Mouse (Mus musculus): Measurements from ENCODE around the gene Camk2b. TPM values are rescaled to one million over a fixed set of nuclear protein-coding genes. Genes with fewer than 3 reads are reported as not detected.

Gene Camk2b
- polyA plus RNA-seq, 1 experiment from 2014 or later: 12.1 TPM

DNA sequence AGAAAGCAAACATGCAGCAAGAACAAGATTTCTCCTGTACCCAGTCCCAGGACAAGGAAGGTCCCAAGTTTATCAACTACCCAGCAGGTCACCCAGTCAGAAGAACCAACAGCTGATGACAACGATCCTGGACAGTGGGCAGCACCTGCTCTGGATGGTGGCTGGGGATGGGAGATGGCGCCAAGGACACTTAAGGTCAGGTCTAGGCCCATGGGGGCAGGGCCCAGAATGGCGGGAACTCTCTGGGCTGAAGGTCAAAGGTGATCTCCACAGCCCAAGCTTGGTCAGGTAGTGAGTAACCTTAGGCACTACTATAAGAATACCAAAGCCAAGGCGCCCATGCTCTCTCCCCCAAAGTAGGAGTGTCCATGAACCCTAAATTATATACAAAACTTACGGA lies 4.3 kb downstream of the Camk2b start:
- ATAC-seq: no peak
- no peak overlapping the region for H3K9ac ChIP-seq (ENCODE audit: low read depth, low read length)
- peaks cover 43% of the 10 kb centered on the region for H3K27me3 ChIP-seq (replicated peaks; ENCODE audit: control insufficient read depth, insufficient read depth, low read length)
- WGBS: 78% methylated on average over 5 of the region's 5 CpGs
- no peak overlapping the region for H3K4me3 ChIP-seq (ENCODE audit: low read depth, low read length)
- no peaks in the 10 kb centered on the region for H3K4me1 ChIP-seq (replicated peaks; ENCODE audit: control insufficient read depth, insufficient read depth, low read length)
- H3K27ac ChIP-seq (ENCODE audit: low read depth, low read length): no peak overlapping the region
- no peaks in the 10 kb centered on the region for H3K36me3 ChIP-seq (ENCODE audit: control insufficient read depth, insufficient read depth)
- no peaks in the 10 kb centered on the region for H3K9me3 ChIP-seq (ENCODE audit: control insufficient read depth)
- H3K4me2 ChIP-seq (replicated peaks; ENCODE audit: low read depth): no peak overlapping the region
- no peak for TF ChIP-seq CTCF (IDR thresholded peaks at IDR 0.05; ENCODE audit: low read depth)

DNA sequence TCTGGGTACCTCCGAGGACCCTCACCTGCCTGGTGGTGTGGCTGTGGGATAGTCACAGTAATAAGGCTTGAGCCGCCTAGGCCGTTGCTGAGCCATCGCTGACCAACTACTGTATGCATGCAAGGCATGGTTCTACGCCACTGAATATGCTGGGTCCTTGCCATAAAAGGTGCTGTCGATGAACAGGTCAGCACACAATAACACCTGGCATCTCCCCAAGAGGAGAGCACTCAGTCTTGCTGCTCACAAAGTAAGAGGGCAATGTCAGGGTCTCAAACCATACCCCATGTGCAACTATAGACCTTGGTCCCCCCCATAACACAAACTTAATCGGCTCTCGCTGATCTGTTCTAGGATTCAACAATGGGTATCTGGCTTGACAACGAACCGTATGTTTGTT lies 7.0 kb downstream of the Camk2b start:
- Histone ChIP-seq H3K4me3 (ENCODE audit: low read depth, low read length) (no peak overlapping the region), H3K36me3 (ENCODE audit: control insufficient read depth, insufficient read depth) (no peaks in the 10 kb centered on the region), H3K9me3 (ENCODE audit: control insufficient read depth) (no peaks in the 10 kb centered on the region), H3K27ac (ENCODE audit: low read depth, low read length) (no peak overlapping the region), H3K4me2 (replicated peaks; ENCODE audit: low read depth) (no peak overlapping the region), H3K27me3 (replicated peaks; ENCODE audit: control insufficient read depth, insufficient read depth, low read length) (peaks cover 15% of the 10 kb centered on the region; the same call in 1 of the 2 replicates), H3K4me1 (replicated peaks; ENCODE audit: control insufficient read depth, insufficient read depth, low read length) (no peaks in the 10 kb centered on the region), H3K9ac (ENCODE audit: low read depth, low read length) (no peak overlapping the region)
- ATAC-seq: no peak
- TF ChIP-seq CTCF (IDR thresholded peaks at IDR 0.05; ENCODE audit: low read depth): no peak
- WGBS: 94% methylated on average over 10 of the region's 10 CpGs

DNA sequence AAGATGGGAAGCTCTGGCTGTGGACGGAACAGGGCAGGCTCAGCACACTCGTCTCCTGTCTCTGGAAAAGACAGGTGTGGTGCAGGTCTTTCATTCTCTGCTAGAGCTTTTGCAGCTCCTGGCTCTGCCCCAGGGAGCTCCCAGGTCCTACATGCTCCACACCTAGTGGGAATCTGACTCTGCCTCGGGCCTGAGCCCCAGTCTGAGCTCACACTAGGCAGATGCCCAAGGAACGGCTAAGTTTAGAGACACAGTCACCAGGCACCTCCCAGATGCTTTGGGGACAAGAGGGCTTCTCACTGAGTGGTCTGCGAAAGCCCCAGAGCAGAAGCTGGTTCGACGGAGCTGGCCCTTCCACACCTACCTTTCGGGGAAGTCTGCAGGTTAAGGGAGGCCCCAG lies 12.8 kb downstream of the Camk2b start:
- no peak overlapping the region for H3K4me2 ChIP-seq (replicated peaks; ENCODE audit: low read depth)

DNA sequence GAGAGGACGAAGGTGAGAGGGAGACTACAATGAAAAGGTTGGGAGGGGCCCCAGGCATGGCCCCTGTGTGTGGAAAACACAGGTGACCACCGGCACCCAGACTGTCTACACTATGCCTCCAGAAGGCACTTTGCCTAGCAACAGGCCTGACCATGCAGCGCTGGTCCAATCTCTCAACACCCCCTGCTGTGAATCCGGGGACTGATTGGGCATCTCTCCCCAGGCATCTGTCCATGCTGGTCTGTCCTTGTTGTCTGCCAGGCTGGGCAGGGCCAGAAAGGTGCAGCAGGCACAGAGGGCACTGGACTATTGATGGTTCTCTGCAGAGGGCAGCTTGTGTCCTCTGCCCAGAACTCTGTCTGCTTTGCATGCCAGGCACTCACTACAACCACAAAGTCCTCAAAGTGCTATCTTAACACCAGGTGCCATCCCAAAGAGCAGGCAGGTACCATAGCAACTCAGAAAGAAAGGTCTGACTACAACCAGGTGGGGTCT lies 16.0 kb downstream of the Camk2b start:
- Histone ChIP-seq H3K27me3 (replicated peaks; ENCODE audit: control insufficient read depth, insufficient read depth, low read length) (no peaks in the 10 kb centered on the region), H3K4me1 (replicated peaks; ENCODE audit: control insufficient read depth, insufficient read depth, low read length) (no peaks in the 10 kb centered on the region), H3K27ac (ENCODE audit: low read depth, low read length) (no peak overlapping the region), H3K9me3 (ENCODE audit: control insufficient read depth) (no peaks in the 10 kb centered on the region), H3K4me3 (ENCODE audit: low read depth, low read length) (no peak overlapping the region), H3K36me3 (ENCODE audit: control insufficient read depth, insufficient read depth) (no peaks in the 10 kb centered on the region), H3K4me2 (replicated peaks; ENCODE audit: low read depth) (no peak overlapping the region), H3K9ac (ENCODE audit: low read depth, low read length) (no peak overlapping the region)
- ATAC-seq: no peak
- WGBS: 77% methylated on average over 4 of the region's 4 CpGs
- no peak for TF ChIP-seq CTCF (IDR thresholded peaks at IDR 0.05; ENCODE audit: low read depth)

More for the DNA sequence above, 12.8 kb downstream of the Camk2b start:
- no peak for ATAC-seq
- WGBS: 81% methylated on average over 8 of the region's 8 CpGs
- no peak for TF ChIP-seq CTCF (IDR thresholded peaks at IDR 0.05; ENCODE audit: low read depth)
- no peak overlapping the region for H3K4me3 ChIP-seq (ENCODE audit: low read depth, low read length)
- H3K4me1 ChIP-seq (replicated peaks; ENCODE audit: control insufficient read depth, insufficient read depth, low read length): no peaks in the 10 kb centered on the region
- no peaks in the 10 kb centered on the region for H3K9me3 ChIP-seq (ENCODE audit: control insufficient read depth)
- H3K27ac ChIP-seq (ENCODE audit: low read depth, low read length): no peak overlapping the region
- no peak overlapping the region for H3K9ac ChIP-seq (ENCODE audit: low read depth, low read length)
- no peaks in the 10 kb centered on the region for H3K36me3 ChIP-seq (ENCODE audit: control insufficient read depth, insufficient read depth)
- H3K27me3 ChIP-seq (replicated peaks; ENCODE audit: control insufficient read depth, insufficient read depth, low read length): no peaks in the 10 kb centered on the region

DNA sequence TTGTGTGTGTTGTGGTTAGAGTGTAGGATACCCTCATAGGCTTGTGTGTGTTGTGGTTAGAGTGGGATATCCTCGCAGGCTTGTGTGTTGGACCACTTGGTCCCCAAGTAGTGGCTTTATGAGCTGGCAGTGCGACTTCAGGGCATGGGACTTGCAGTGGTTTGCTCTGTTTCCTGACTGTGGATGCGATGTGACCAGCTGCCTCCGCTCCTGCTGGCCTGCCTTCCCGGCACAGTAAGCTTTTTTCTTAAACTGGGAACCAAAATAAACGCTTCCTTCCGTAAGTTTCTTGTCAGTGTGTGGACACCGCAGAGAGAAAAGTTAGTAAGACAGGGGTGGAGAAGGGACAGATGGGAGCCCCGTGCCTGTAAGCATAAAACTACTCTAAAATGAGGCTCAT lies 18.0 kb downstream of the Camk2b start:
- Histone ChIP-seq H3K36me3 (ENCODE audit: control insufficient read depth, insufficient read depth) (no peaks in the 10 kb centered on the region), H3K27ac (ENCODE audit: low read depth, low read length) (no peak overlapping the region), H3K27me3 (replicated peaks; ENCODE audit: control insufficient read depth, insufficient read depth, low read length) (no peaks in the 10 kb centered on the region), H3K9ac (ENCODE audit: low read depth, low read length) (no peak overlapping the region), H3K4me3 (ENCODE audit: low read depth, low read length) (no peak overlapping the region), H3K4me1 (replicated peaks; ENCODE audit: control insufficient read depth, insufficient read depth, low read length) (no peaks in the 10 kb centered on the region), H3K9me3 (ENCODE audit: control insufficient read depth) (no peaks in the 10 kb centered on the region), H3K4me2 (replicated peaks; ENCODE audit: low read depth) (no peak overlapping the region)
- TF ChIP-seq CTCF (IDR thresholded peaks at IDR 0.05; ENCODE audit: low read depth): no peak
- ATAC-seq: no peak
- WGBS: 70% methylated on average over 9 of the region's 9 CpGs

DNA sequence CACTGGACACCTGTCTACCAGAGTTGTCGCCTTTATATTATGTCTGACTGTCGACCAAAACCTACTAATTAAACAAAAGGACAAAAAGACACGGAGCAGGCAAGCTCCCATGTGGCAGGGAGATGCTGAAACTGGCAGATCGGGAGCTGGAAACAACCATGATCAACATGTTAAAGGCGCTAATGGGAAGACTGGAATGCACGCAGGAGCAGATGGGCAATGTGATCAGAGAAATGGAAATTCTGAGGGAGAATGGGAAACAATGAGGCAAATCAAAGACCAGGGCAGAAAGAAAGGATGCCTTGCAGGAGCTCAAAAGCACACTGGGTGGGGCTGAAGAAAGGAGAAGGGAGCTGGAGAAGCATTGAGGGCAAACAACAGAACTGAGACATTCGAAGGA lies 27.2 kb downstream of the Camk2b start:
- Histone ChIP-seq H3K4me3 (ENCODE audit: low read depth, low read length) (no peak overlapping the region), H3K4me2 (replicated peaks; ENCODE audit: low read depth) (no peak overlapping the region), H3K36me3 (ENCODE audit: control insufficient read depth, insufficient read depth) (no peaks in the 10 kb centered on the region), H3K9me3 (ENCODE audit: control insufficient read depth) (no peaks in the 10 kb centered on the region), H3K9ac (ENCODE audit: low read depth, low read length) (no peak overlapping the region), H3K4me1 (replicated peaks; ENCODE audit: control insufficient read depth, insufficient read depth, low read length) (no peaks in the 10 kb centered on the region), H3K27me3 (replicated peaks; ENCODE audit: control insufficient read depth, insufficient read depth, low read length) (no peaks in the 10 kb centered on the region), H3K27ac (ENCODE audit: low read depth, low read length) (no peak overlapping the region)
- no peak for TF ChIP-seq CTCF (IDR thresholded peaks at IDR 0.05; ENCODE audit: low read depth)
- no peak for ATAC-seq
- WGBS: 71% methylated on average over 7 of the region's 7 CpGs

DNA sequence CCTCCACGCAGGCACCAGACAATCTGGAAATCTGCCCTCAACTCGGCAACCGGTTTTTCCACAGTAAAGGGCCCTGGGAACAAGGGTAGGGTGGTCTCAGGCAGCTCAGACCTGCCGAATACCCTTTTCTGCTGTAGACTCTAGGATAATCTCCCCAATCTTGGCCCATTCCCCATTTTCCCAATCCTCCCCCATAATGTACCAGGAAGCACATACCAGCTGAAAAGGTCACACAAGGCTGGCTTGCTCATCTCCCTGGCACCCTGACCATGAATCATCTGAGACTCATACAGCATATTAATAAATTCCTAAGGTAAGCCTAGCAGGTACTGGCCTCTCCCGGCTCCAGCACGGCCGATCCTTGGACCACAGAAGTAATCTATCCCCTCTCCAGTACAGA lies 28.5 kb downstream of the Camk2b start:
- no peak for TF ChIP-seq CTCF (IDR thresholded peaks at IDR 0.05; ENCODE audit: low read depth)
- Histone ChIP-seq H3K36me3 (ENCODE audit: control insufficient read depth, insufficient read depth) (no peaks in the 10 kb centered on the region), H3K27ac (ENCODE audit: low read depth, low read length) (no peak overlapping the region), H3K4me3 (ENCODE audit: low read depth, low read length) (no peak overlapping the region), H3K27me3 (replicated peaks; ENCODE audit: control insufficient read depth, insufficient read depth, low read length) (no peaks in the 10 kb centered on the region), H3K4me2 (replicated peaks; ENCODE audit: low read depth) (no peak overlapping the region), H3K9me3 (ENCODE audit: control insufficient read depth) (no peaks in the 10 kb centered on the region), H3K4me1 (replicated peaks; ENCODE audit: control insufficient read depth, insufficient read depth, low read length) (peaks cover 2% of the 10 kb centered on the region; the same call in 1 of the 2 replicates), H3K9ac (ENCODE audit: low read depth, low read length) (no peak overlapping the region)
- ATAC-seq: no peak
- WGBS: 82% methylated on average over 7 of the region's 7 CpGs

Measured in intestine, postnatal 0 days (tissue).